Mouse (Mus musculus): ENCODE data around the gene Inpp5k.
A peak's percentile ranks its signal among the peaks of the same experiment; 100 is the strongest.
"Not testable (repeated sequence)": the region's sequence is repeated elsewhere in the genome, so short reads cannot be mapped to it uniquely, and the experiment has no call there.

Gene Inpp5k

GRCm38 (mm10) chr11:75678747-75679438, 48.1 kb downstream of the Inpp5k start, which contains the start of gene Crk:
Crk (plus strand) TSS chr11:75679259.
- peak; percentile 100 for DNase-seq (ENCODE audit: low read depth, low spot score)

GRCm38 (mm10) chr11:75679439-75680171, 48.8 kb downstream of the Inpp5k start:
- DNase-seq (ENCODE audit: low read depth, low spot score) = peak; percentile 72

- DNase-seq (ENCODE audit: low read depth, low spot score) = no peak
Measured at GRCm38 (mm10) chr11:75684462-75684861, 53.7 kb downstream of the Inpp5k start.

- DNase-seq (ENCODE audit: low read depth, low spot score) = no peak
Measured at GRCm38 (mm10) chr11:75684956-75685355, 54.2 kb downstream of the Inpp5k start.

- DNase-seq (ENCODE audit: low read depth, low spot score) = no peak
Measured at GRCm38 (mm10) chr11:75687343-75687993, 56.7 kb downstream of the Inpp5k start.

GRCm38 (mm10) chr11:75688132-75688531, 57.3 kb downstream of the Inpp5k start:
- DNase-seq (ENCODE audit: low read depth, low spot score) = no peak

GRCm38 (mm10) chr11:75689977-75690376, 59.2 kb downstream of the Inpp5k start:
- DNase-seq (ENCODE audit: low read depth, low spot score) = no peak

GRCm38 (mm10) chr11:75691047-75691446, 60.3 kb downstream of the Inpp5k start:
- DNase-seq (ENCODE audit: low read depth, low spot score) = no peak

- DNase-seq (ENCODE audit: low read depth, low spot score) = no peak
Measured at GRCm38 (mm10) chr11:75693570-75693969, 62.8 kb downstream of the Inpp5k start.

- not testable (repeated sequence) for DNase-seq (ENCODE audit: low read depth, low spot score)
Measured at GRCm38 (mm10) chr11:75697464-75697863, 66.7 kb downstream of the Inpp5k start.
